Mouse (Mus musculus) bone marrow, adult 2 months (tissue): Measurements from ENCODE around the gene Gm13290.
A peak's percentile ranks its signal among the peaks of the same experiment; 100 is the strongest.

Experiments used
- CTCF ChIP-seq: fragments of 200-500 bp; IDR thresholded peaks from 2 replicates; pipeline ENCODE4 v1.5.1; 2011; ENCODE audit warnings: low read length, control low read depth; ENCODE audit not compliant: control insufficient read depth, insufficient read depth
- POLR2A ChIP-seq: fragments of 200-500 bp; IDR thresholded peaks from 2 replicates; pipeline ENCODE4 v1.6.1; 2011; ENCODE audit warnings: low read depth, mild to moderate bottlenecking, control low read depth, low read length, borderline replicate concordance; ENCODE audit not compliant: control insufficient read depth

DNA sequence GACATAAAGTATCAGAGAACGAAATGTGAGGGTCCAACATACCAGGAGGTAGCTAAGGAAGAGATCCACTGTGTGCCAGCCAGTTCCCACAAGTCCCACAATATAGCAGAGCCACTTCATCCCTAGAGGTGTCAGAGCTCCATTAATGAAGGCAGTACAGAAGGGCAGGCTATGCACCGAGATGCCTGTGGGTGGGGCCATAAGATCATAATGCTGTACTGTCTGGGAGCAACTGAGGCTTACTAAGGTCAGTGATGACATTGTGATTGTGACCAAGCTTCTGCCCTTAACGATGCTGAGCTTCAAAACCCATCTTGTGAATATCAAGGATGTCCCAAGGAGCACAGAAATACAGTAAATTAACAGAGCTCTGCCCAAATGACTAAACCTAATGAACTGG, 29.4 kb upstream of the Gm13290 start:
- TF ChIP-seq CTCF = peak; percentile 13; the same call in 1 of the 2 replicates
- no peak for TF ChIP-seq POLR2A
